Mouse (Mus musculus) T-helper 1 cell (primary cell): ENCODE results near the gene Prr29.

Experiments used
- in situ Hi-C: fragments of 300-600 bp; cut with MboI, MseI; formaldehyde crosslinking; loops from one replicate; pipeline ENCODE4 v1.15.1; 2025; ENCODE audit warnings: high pct_unique_total_duplicates

The Prr29 gene

DNA sequence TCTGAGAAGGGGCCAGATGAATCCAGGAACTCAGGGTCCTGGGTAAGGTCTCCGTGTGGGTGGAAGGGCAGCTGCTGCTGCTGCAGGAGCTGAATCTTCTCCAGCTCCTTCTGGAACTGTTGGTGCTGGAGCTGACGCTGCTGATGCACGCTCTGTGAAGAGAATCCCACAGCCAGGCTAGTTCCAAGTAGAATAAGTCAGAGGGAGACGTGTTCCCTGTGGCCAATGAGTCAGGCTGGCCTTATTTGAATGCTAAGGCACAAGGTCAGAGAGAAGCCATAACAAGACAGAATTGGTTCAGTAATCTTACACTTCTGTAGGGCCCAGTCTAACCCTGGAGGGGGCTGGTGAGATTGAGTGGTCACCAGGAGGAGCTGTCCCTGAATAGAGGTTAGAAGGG lies 44.7 kb downstream of the Prr29 start:
- in situ Hi-C loops, result no loop called here

DNA sequence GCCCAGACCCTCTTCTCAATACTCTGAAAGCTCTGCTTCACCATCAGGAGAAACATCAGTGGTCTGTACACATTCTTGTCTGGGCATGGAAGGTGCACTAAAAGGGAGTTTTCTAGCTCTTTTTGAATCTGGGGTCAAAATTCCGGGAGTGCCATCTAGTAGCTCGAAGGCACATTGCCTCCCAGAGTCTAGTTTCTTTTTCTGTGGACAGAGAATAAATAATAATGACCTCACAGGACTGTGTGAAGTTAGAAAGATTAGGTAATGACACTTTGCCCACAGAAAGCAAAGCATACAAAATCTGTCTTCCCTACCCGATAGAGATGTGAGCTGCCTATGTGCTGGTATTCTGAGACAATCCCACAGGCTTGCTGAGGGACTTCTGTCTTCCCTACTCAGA lies 45.2 kb downstream of the Prr29 start:
- in situ Hi-C loops, result no loop called here

DNA sequence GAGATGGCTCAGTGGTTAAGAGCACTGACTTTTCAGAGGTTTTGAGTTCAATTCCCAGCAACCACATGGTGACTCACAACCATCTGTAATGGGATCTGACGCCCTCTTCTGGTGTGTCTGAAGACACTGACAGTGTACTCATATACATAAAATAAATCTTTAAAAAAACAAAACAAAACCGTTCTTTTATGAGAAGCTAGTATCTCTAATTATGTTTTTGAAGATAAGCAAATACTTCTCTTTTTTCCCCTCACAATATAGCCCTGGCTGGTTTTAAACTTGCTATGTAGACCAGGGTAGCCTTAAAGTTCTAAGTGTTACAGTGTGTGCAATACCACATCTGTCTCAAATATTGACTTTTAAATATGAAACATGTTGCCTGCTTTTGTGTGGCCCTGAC lies 45.9 kb downstream of the Prr29 start:
- in situ Hi-C loops, result no loop called here

DNA sequence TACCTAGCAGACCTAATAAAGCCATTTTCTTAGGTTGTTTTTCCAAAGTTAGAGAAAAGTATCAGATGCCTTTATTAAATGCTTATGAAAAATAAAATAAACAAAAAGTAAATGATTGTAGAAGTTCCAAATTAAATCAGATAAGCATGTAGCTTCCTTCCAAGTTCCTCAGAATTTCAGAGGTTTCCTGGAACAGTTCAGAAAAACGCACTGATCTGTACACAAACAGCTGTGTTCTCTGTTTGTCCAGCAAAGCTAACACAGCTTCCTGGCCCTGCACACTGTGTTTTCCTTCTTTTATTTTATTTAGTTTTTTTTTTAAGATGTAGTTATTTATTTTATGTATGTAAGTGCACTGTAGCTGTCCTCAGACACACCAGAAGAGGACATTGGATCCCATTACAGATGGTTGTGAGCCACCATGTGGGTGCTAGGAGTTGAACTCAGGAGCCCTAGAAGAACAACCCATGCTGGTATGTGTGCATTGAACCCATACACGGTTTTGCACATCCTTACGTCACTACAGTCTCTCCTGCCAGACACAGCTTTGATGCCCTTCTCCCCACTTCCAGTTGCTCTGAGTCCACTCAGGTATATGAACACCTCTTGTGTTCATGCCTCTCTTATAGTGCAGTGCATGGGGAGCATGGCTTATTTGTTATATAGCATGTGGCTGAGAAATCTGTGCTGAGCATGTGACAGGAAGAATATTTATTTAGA lies 47.5 kb downstream of the Prr29 start:
- in situ Hi-C loops, result no loop called here

DNA sequence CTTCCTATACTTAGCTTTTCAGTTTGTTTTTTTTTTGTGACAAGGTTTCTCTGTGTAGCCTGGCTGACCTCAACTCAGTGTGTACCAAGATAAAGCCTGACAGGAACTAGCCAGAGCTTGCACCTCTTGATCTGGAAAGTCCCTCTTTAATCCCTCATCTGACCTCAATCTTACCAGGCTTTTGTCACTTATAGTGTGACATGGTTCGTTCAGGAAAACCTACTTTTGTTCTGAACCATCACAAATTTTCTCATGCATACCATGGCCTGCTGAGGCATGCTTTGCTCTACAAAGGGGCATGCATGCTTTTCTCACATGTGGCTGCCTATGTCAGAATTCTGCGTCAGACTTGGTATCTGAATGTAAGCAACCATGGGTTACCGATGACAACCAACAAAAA lies 51.1 kb downstream of the Prr29 start:
- in situ Hi-C loops, result loop anchor here (5.0 kb wide), 1 partner anchor 76 kb away; no protein-coding TSS in a partner anchor

DNA sequence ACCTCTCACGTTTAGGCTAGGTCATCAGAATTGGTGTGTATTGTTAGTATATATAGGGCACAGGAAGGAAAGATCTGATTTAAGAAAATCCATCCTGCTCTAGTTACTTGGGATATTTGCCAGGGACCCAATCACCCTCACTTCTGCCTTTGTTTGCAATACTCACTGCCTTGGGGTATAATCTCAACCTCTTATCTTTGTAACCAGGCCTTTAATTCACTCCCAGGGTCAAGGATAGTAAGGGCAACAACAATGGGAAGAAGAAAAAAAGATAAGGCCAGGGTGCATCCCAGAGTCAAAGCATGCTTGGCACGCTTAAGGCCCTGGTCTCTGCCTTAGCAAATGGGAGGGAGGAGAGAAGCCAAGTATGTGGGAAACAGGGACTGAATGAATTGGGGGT lies 52.6 kb downstream of the Prr29 start:
- in situ Hi-C loops, result loop anchor here (5.0 kb wide), 1 partner anchor 74 kb away; no protein-coding TSS in a partner anchor

DNA sequence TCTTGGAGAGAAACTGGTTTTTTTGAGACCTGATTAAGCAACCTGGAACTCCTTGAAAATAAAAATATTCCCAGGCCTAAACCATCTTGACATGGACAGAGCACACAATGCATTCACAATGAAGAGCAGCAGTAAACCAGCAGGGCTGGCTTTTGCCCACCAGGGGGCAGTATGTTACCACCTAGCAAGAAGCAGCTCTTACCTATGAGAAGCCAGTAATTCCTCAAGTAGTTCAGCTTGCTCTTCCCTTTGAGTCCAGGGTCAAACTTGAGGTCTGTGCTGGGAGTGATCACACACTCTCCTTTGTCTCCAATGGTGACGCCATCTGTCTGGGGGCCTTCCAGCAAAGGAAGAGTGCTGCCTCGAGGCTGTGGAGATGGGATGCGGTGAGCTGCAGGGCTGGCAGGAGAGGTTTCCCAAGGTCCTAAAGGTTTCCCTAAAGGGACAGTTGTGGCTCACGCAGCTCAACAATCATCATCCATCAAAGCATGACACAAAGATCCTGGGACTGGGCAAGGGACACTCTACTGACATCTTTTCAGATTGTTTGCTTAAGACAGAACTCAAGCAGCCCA lies 53.4 kb downstream of the Prr29 start:
- in situ Hi-C loops, result loop anchor here (5.0 kb wide), 1 partner anchor 74 kb away; no protein-coding TSS in a partner anchor

DNA sequence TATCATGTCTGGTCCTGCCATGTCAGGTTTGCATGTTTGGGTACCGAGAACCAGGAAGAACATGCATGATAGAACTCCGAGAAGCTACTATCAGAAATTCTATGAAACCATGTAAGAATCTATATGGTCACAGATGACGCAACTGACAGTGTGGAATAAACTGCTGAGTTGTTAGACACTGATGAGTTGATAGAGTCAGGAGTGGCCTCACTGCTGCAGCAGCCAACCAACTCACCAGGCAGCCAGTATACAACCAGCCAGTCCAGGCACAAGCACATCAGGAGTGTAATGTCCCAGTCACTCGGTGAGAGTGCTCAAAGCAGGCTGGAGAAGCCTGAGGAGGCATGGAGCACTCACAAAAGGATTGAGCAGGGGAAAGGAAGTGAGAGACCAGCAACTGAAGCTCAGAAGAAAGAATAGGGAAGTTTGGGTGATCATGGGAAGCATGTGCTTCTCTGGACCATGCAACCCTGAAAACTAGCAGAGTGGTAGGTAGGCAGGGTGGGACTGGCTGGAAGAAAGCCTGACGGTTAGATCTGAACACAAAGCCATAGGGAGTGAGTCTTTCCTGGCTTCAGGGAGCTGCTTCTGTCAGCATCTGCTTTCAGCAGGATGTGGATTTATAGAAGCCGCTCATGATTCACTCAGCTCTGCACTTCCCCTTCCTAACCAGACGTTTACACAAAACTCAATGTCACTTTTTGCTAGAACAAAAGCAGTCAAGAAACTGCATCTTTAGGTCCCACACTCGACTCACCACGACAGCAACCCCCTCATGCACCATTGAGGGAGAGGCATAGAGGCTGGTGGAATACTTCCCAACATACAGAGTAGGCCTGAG lies 54.2 kb downstream of the Prr29 start:
- in situ Hi-C loops, result loop anchor here (5.0 kb wide), 1 partner anchor 73 kb away; no protein-coding TSS in a partner anchor

DNA sequence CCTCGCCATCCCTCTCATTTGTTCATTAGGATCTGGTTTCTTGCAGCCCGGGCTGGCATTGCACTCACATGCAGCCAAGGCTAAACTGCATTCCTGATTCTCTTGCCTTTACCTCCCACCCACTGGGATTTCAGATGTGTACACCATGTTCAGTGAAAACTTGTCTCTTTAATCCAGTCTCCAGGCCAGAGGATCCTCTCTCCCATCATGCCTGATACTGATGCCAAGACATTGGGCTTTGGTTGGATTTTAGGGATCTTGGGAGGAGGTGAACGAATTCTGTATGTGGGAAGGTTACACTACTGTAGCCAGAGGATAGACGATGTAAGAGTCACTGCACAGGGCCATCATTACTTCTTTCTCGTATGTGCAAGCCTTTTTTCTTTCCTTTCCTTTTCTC lies 59.9 kb downstream of the Prr29 start:
- in situ Hi-C loops, result no loop called here

DNA sequence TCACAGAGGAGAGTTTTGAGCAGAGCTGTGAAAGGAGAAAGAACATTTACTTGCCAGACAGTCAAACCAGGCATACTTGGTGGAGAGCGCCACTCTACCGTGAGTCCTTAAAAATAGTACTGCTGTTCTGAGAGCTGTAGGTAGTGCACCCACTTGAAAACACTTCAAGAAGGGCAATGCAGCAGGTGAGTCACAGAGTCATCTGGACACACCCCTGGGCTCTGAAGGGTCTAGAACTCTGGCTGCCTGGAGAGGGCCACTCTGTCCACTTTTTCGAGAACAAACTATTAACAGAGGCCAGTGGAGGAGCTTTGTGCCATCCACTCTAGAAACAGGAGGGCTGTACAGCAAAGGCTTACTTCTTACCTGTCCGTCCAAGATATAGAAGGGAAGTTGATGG lies 61.2 kb downstream of the Prr29 start:
- in situ Hi-C loops, result no loop called here
